Mouse (Mus musculus) liver, embryonic 12.5 days (tissue): Measurements from ENCODE around the gene D230025D16Rik. TPM values are rescaled to one million over a fixed set of nuclear protein-coding genes. Genes with fewer than 3 reads are reported as not detected.
"Not testable (repeated sequence)": the region's sequence is repeated elsewhere in the genome, so short reads cannot be mapped to it uniquely, and the experiment has no call there.

Source experiments
- ATAC-seq: fragments of 200-750 bp; cut with Nextera tagmentation; 2 replicates; pipeline ENCODE4 v1.8.0; 2017; ENCODE audit warnings: moderate number of reproducible peaks, mild to moderate bottlenecking, moderate library complexity
- H3K27ac ChIP-seq: fragments of 300-500 bp; sonication (generic); 2 replicates; pipeline ENCODE4 v1.5.1; 2016; ENCODE audit warnings: mild to moderate bottlenecking
- H3K27me3 ChIP-seq: fragments of 300-500 bp; sonication (generic); replicated peaks from 2 replicates; pipeline ENCODE4 v1.6.1; 2016; ENCODE audit warnings: mild to moderate bottlenecking, moderate library complexity
- H3K36me3 ChIP-seq: fragments of 300-500 bp; sonication (generic); 2 replicates; pipeline ENCODE4 v1.6.1; 2016; ENCODE audit warnings: mild to moderate bottlenecking, moderate library complexity
- H3K4me1 ChIP-seq: fragments of 300-500 bp; sonication (generic); 2 replicates; pipeline ENCODE4 v1.6.1; 2016
- H3K4me2 ChIP-seq: fragments of 300-500 bp; sonication (generic); 2 replicates; pipeline ENCODE4 v1.6.1; 2016; ENCODE audit warnings: mild to moderate bottlenecking, moderate library complexity
- H3K4me3 ChIP-seq: fragments of 300-500 bp; sonication (generic); 2 replicates; pipeline ENCODE4 v1.5.1; 2016; ENCODE audit warnings: mild to moderate bottlenecking, moderate library complexity
- H3K9ac ChIP-seq: fragments of 300-500 bp; sonication (generic); 2 replicates; pipeline ENCODE4 v1.6.1; 2016; ENCODE audit warnings: mild to moderate bottlenecking, moderate library complexity
- H3K9me3 ChIP-seq: fragments of 300-500 bp; sonication (generic); replicated peaks from 2 replicates; pipeline ENCODE4 v1.6.1; 2016; ENCODE audit warnings: mild to moderate bottlenecking, moderate library complexity
- WGBS: fragments of 180-500 bp; shearing (Covaris S2); methylation state at CpG from one replicate; pipeline ENCODE4 v1.1.7; 2016; ENCODE audit not compliant: insufficient replicate concordance; 5-methylcytosine and 5-hydroxymethylcytosine counted together
- polyA plus RNA-seq: library from polyadenylated mRNA; unstranded; fragments of >200 nt; fragmentation: Nextera tagmentation; extraction: Ambion mirVana; gene quantifications from 2 replicates; pipeline ENCODE4 v1.2.1, GENCODE M21; 2016

Gene D230025D16Rik
- polyA plus RNA-seq, 1 experiment from 2014 or later = 18.8 TPM

DNA sequence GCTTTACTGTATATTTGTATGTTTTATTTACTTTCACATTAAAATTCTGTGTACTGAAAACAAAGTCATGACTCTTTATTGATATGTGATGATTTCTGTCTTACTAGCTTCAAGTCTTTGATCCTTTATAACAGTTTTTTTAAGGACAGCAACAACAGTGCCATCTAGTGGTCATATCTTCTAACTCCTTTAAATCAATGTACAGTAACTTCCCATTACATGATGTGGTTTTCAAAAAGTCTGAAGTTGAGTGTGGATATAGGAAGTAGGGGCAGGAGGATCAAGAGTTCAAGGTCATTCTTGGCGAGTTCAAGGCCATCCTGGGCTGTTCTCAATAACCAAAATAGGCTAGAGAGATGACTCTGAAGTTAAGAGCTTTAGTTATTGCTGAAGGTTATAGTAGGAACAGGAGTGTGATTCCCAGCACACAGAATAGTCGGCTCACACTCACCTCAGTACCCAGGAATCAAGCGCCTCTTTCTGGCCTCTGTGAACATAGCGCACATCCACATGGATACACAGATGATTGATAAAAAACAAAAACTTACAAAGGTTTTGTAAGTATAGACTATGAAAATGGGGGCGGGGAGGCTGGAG is 6.9 kb upstream of the D230025D16Rik start:
- no peak for ATAC-seq
- Histone ChIP-seq H3K27ac (no peak overlapping the region), H3K36me3 (peaks cover 5% of the 10 kb centered on the region; the same call in 1 of the 2 replicates), H3K27me3 (no peaks in the 10 kb centered on the region), H3K9me3 (no peaks in the 10 kb centered on the region), H3K4me2 (no peak overlapping the region), H3K4me1 (no peaks in the 10 kb centered on the region), H3K9ac (no peak overlapping the region), H3K4me3 (no peak overlapping the region)
- 65% methylated on average over 5 of the region's 5 CpGs for WGBS

DNA sequence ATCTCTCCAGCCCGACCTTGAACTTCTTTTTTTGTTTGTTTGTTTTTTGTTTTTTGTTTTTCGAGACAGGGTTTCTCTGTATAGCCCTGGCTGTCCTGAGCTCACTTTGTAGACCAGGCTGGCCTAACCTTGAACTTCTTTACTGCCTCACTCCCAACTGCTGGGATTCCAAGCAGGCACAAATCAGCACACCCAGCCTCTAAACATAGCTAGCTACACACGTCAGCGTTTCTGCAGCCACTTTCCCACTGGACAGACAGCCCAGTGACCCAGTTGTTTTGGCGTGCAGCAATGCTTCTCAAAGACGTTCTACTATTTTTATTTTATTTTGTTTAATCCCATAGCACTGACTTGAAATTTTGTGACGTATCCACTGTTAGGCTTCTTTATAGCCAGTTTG is 1.1 kb upstream of the D230025D16Rik start:
- peak overlapping the region; percentile 78 for H3K4me2 ChIP-seq

DNA sequence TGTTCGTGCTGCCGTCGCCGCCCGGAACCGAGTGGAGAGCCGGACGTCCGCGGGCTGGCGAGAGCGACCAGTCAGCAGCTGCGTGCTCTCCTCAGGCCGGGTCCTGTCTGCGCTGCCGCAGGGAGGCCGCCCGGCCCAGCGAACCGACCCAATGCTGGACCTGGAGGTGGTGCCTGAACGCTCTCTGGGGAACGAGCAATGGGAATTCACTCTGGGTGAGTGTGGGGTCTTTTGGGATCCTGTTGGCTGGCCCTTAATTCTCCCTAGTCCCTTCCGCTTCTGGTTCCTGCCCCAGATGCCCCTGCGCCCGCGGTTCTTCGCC is 288 bp downstream of the D230025D16Rik start:
- H3K4me3 ChIP-seq = peak overlapping the region; percentile 97
- under 1% methylated on average over 26 of the region's 27 CpGs for WGBS
- H3K9ac ChIP-seq = peak overlapping the region; percentile 95
- no peaks in the 10 kb centered on the region for H3K9me3 ChIP-seq
- no peak for ATAC-seq
- peak overlapping the region; percentile 78 for H3K4me2 ChIP-seq
- H3K27ac ChIP-seq = peak overlapping the region; percentile 92
- H3K4me1 ChIP-seq = peaks cover 25% of the 10 kb centered on the region
- H3K27me3 ChIP-seq = no peaks in the 10 kb centered on the region
- peaks cover 2% of the 10 kb centered on the region; the same call in 1 of the 2 replicates for H3K36me3 ChIP-seq

More for the DNA sequence above, 1.1 kb upstream of the D230025D16Rik start:
- H3K9ac ChIP-seq = no peak overlapping the region
- peaks cover 25% of the 10 kb centered on the region for H3K4me1 ChIP-seq
- no peak overlapping the region for H3K27ac ChIP-seq
- H3K36me3 ChIP-seq = peaks cover 2% of the 10 kb centered on the region; the same call in 1 of the 2 replicates
- H3K27me3 ChIP-seq = no peaks in the 10 kb centered on the region
- 79% methylated on average over 7 of the region's 7 CpGs for WGBS
- no peak for ATAC-seq
- H3K4me3 ChIP-seq = no peak overlapping the region
- H3K9me3 ChIP-seq = no peaks in the 10 kb centered on the region

DNA sequence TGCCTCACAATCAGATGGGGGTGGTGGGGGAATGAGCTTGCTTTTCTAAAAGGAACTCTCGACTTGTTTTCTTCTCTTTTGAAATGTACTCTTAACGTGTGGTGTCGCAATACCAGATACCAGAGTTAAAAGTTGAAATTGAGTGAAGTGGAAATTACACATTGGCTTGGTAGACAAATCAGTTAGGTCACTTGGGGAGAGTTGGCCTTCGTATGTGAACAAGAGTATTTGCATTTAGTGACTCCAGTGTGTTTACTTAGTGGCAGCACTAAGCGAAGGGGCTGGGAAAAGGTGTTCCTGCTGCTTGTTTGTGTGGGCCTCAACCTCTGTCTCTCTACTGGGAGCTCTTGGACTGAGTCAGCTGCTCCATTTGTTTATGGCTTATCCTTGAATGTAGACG is 972 bp downstream of the D230025D16Rik start:
- Histone ChIP-seq H3K9ac (peak overlapping the region; percentile 95), H3K27me3 (no peaks in the 10 kb centered on the region), H3K27ac (peak overlapping the region; percentile 92), H3K4me1 (peaks cover 29% of the 10 kb centered on the region), H3K9me3 (no peaks in the 10 kb centered on the region), H3K4me2 (peak overlapping the region; percentile 78), H3K36me3 (peaks cover 3% of the 10 kb centered on the region), H3K4me3 (peak overlapping the region; percentile 97)
- no peak for ATAC-seq
- 15% methylated on average over 6 of the region's 6 CpGs for WGBS

DNA sequence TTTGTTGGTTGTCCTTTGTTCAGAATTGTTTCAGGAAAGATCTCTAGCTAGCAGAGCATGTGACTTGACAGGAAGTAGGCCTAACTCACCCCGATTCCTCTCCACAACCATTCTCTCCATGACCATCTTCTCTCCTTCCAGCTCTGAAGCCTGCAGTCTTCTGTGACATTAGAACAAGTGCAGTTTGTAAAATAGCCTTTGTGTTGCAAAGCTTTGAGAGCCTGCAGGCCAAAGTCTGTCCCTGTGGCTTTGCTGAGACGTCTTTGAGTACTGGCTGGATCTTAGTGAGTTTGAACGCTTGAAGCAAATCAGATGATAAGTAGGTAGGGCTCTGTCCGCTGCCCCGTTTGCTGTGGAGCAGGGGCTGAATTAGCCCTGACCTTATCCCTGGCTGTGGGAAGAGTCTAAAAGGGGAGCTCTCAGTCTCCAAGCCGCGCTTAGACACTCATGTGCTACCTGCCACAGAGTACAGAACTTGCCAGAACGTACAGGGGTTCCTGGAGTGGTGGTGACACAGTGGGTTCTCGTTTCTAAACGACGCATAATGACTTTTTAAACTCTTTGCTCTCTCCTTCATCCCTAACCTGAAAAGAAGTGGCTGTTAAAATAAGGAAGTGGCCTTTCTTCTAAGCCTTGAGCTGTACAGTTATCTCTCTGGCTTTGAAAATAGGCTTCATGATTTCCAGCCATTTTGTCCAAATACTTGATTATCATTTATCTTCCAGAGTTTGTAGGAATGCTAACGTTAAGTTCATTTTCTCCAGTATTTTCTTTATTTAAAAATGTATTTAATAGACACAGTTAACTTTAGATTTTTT is 6.8 kb downstream of the D230025D16Rik start:
- ATAC-seq = no peak
- WGBS = 64% methylated on average over 12 of the region's 12 CpGs
- peaks cover 42% of the 10 kb centered on the region for H3K4me1 ChIP-seq

DNA sequence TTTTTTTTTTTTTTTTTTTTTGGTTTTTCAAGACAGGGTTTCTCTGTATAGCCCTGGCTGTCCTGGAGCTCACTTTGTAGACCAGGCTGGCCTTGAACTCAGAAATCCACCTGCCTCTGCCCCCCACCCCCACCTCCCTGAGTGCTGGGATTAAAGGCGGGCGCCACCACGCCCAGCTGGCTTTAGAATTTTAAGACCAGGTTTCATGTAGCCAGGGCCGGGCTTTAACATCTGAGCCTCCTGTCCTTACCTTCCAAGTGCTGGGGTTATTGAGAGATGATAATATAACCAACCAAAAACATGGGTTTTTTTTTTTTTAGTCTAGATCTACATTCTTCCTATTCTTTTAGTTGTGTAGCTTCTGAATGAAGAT is 7.4 kb downstream of the D230025D16Rik start:
- H3K27me3 ChIP-seq, H3K27ac ChIP-seq, H3K4me2 ChIP-seq, ATAC-seq, H3K9me3 ChIP-seq, H3K4me3 ChIP-seq, H3K9ac ChIP-seq: not testable (repeated sequence)
- WGBS = 76% methylated on average over 4 of the region's 4 CpGs
- peaks cover 36% of the 10 kb centered on the region for H3K4me1 ChIP-seq
- peaks cover 48% of the 10 kb centered on the region for H3K36me3 ChIP-seq

More for the DNA sequence above, 6.8 kb downstream of the D230025D16Rik start:
- no peaks in the 10 kb centered on the region for H3K9me3 ChIP-seq
- H3K36me3 ChIP-seq = peaks cover 45% of the 10 kb centered on the region
- no peak overlapping the region for H3K4me2 ChIP-seq
- peak overlapping the region; percentile 33; the same call in 1 of the 2 replicates for H3K27ac ChIP-seq
- no peak overlapping the region for H3K9ac ChIP-seq
- H3K4me3 ChIP-seq = no peak overlapping the region
- H3K27me3 ChIP-seq = no peaks in the 10 kb centered on the region

DNA sequence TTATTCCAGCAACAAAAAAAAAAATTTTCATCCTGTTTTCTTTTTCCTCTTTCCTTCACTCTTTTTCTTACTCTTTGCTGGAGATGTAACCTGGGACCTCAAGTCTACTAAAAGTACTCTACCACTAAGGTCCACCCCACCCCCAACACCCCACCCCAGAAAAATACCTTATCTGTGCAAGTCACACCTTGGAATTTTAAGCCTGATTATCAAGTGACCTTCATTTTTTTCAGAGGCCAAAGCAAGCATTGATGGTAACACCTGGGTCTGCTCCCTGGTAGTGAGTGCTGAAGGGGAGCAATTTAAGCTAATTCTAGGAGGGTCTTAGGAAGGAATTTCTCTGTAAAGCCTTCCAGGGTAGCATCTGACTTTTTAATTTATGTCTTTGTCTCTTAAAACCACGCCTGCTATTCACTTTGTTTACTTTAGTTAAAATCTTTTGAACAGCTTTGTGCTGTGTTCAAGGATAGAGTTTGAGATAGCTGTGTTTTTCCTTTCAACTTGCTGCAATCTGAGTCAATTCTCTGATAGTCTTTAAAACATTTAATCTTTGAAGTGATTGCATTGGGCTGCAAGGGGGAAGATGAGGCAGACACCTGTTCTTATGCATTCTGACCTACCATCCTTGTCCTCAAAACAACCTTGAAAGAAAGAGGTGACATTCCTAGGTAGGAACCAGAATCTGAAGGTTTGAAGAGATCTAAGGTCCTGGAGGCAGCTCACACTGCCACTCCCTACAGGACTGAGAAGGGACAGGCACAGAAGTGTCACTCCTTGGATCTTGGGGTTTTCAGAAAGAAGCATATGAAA is 8.4 kb downstream of the D230025D16Rik start:
- peaks cover 52% of the 10 kb centered on the region for H3K36me3 ChIP-seq
- 47% methylated on average over 1 of the region's 1 CpGs for WGBS
- H3K4me2 ChIP-seq = peak overlapping the region; percentile 34
- peak overlapping the region; percentile 33; the same call in 1 of the 2 replicates for H3K9ac ChIP-seq
- no peaks in the 10 kb centered on the region for H3K27me3 ChIP-seq
- no peaks in the 10 kb centered on the region for H3K9me3 ChIP-seq
- ATAC-seq = peak; percentile 66; the same call in 1 of the 2 replicates
- H3K27ac ChIP-seq = peak overlapping the region; percentile 56; the same call in 1 of the 2 replicates
- H3K4me1 ChIP-seq = peaks cover 35% of the 10 kb centered on the region
- H3K4me3 ChIP-seq = no peak overlapping the region

DNA sequence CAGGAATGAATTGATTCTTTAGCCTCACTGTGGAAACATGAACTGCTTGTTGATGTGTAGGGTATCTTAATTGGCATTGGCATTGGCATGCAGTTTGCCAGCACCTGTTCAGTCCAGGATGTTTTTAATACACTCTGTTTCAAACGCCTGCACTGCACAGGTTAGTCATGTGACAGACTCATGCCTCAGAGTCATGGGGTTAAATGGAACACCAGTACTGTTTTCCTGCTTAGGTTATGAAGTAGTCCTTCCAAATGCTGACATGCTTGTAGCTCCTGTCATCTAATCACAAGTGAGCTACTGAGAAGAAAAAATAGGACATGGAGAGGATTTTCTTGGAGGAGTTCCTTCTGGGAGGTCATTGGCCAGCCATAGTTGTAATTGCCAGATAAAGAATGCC is 10.3 kb downstream of the D230025D16Rik start:
- Histone ChIP-seq H3K4me2 (no peak overlapping the region), H3K4me3 (no peak overlapping the region), H3K9me3 (no peaks in the 10 kb centered on the region), H3K9ac (no peak overlapping the region), H3K27me3 (no peaks in the 10 kb centered on the region), H3K4me1 (peaks cover 35% of the 10 kb centered on the region), H3K36me3 (peaks cover 68% of the 10 kb centered on the region), H3K27ac (no peak overlapping the region)
- WGBS = 78% methylated on average over 1 of the region's 1 CpGs
- ATAC-seq = no peak

DNA sequence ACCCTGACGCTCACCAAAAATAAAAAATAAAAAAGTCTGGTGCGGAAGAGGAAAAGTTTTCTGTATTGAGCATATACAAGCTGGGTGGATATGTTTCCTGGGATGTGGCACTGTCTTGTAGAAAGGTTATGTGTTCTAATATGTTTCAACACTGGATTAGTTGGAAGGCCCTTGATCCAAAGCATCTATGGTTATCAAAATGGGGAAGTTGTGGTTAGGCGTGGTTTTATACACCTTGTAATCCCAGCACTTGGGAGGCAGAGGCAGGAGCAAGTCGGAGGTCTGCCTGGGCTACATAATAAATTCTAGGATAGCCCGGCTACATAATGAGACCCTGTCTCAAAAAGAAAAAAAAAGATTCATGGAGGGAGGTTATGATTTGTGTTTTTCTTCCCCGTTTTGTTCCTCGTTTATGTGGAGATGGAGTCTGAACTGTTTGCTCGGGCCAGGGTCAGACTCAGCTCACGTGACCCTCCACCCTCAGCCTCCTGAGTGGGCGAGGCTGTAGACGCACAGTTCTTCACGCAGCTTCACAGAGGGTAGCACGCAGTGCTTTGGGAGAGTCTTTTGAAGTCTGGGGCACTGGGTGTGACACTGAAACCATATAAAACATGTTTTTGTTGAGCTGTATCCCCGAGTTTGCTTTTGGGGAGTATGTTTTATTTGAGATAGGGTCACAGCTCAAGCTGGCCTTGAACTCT is 12.6 kb downstream of the D230025D16Rik start:
- H3K4me3 ChIP-seq = no peak overlapping the region
- H3K9ac ChIP-seq = no peak overlapping the region
- H3K27me3 ChIP-seq = no peaks in the 10 kb centered on the region
- ATAC-seq = no peak
- no peak overlapping the region for H3K4me2 ChIP-seq
- peaks cover 17% of the 10 kb centered on the region for H3K4me1 ChIP-seq
- H3K36me3 ChIP-seq = peaks cover 78% of the 10 kb centered on the region
- WGBS = 75% methylated on average over 14 of the region's 14 CpGs
- no peaks in the 10 kb centered on the region for H3K9me3 ChIP-seq
- no peak overlapping the region for H3K27ac ChIP-seq

DNA sequence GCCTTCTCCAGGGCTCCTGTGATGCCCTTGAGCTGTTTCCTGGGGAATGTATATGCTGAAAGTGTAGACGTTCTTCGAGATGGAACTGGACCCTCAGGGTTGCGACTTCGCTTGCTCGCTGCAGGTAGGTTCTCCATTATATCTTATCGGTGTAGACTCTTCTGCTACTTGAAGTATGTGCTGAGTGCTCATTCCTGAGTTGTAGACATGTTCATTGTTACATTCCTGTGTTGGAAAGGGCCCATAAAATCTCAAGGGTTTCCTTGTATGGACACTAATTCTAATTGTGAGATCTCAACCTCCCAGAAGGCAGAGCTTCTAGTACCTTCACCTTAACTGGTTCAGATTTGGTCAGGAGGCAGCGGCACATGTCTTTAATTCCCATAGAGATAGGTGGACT is 16.1 kb downstream of the D230025D16Rik start:
- Histone ChIP-seq H3K4me1 (no peaks in the 10 kb centered on the region), H3K4me3 (no peak overlapping the region), H3K27ac (no peak overlapping the region), H3K4me2 (no peak overlapping the region), H3K27me3 (no peaks in the 10 kb centered on the region), H3K36me3 (peaks cover 77% of the 10 kb centered on the region), H3K9ac (no peak overlapping the region), H3K9me3 (no peaks in the 10 kb centered on the region)
- 94% methylated on average over 7 of the region's 7 CpGs for WGBS
- no peak for ATAC-seq

DNA sequence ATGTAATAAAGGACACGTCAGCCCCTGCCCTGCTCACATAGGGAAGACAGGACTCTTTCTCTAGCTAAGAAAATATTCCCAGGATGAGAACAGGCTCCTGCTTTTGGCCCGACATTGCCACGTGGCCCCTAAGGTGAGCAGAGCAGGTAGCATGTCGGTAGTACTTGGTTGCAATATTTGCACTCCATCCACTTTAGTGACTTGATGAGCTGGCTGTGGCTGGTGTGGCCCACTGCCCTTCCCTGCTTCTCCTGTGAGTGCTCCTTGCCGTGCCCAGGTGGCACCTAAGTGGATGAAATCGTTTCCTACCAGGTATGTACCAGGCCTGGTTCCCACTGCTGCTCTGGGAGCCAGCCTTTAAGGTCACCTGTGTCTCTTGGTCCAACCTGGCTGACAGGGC is 27.0 kb downstream of the D230025D16Rik start:
- WGBS = 82% methylated on average over 6 of the region's 6 CpGs
- no peak overlapping the region for H3K27ac ChIP-seq
- no peak overlapping the region for H3K9ac ChIP-seq
- H3K9me3 ChIP-seq = no peaks in the 10 kb centered on the region
- no peak overlapping the region for H3K4me2 ChIP-seq
- peaks cover 36% of the 10 kb centered on the region for H3K4me1 ChIP-seq
- H3K27me3 ChIP-seq = peaks cover 14% of the 10 kb centered on the region; the same call in 1 of the 2 replicates
- ATAC-seq = no peak
- no peak overlapping the region for H3K4me3 ChIP-seq
- peaks cover 66% of the 10 kb centered on the region for H3K36me3 ChIP-seq
